Mouse (Mus musculus): ENCODE measurements around the gene Ift57. TPM values are rescaled to one million over a fixed set of nuclear protein-coding genes. Genes with fewer than 3 reads are reported as not detected.

Gene Ift57
- polyA plus RNA-seq (2012; rRNA removed) (0.62 and 2.0 TPM in 2 replicates), polyA plus RNA-seq (2014; fragmentation: Nextera tagmentation; extraction: Ambion mirVana) (1.8 and 2.7 TPM in 2 replicates)

DNA sequence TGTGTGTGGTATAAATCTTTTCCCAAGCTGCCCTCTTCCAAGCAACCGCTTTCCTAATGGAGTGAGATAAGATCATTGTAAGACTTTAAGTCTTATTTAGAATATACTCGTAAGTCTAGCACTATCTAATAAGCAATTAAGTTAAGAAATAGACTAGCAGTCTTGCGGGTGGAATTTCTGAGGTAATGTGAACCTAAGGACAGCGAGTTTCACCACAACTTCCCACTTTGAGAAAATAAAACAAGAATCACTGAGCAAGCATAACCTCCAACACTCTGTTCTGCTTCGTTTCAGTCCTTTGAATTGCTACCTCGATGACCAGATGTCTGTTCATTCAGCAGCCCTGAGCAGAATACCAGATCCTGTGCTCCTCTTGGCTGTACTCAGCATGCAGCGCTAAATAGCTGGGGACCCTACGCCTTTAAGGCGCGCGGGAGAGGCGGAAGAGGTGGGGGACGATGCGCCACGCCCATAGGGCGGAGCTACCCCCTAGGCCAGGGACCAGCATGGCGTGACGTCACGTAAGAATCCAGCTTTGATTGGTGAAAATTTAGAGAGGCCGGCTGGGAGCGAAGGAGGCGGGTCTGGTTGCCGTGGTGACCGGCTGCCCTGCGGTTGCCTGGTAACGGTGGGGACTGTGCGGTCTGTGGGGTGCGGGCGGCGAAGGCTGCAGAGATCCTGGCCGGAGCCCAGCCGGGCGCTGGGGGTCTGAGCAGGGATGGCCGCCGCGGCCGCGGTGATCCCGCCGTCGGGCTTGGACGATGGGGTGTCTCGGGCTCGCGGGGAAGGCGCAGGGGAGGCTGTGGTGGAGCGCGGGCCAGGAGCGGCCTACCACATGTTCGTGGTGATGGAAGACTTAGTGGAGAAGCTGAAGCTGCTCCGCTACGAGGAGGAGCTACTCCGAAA lies at the start of gene Ift57:
Ift57 (plus strand) TSS at position 614 of the 906 bp plus-strand sequence.
- Histone ChIP-seq H3K27ac (no peak within 1 kb of the TSS), H3K9me3 (ENCODE audit: control insufficient read depth, low read length) (no peaks in the 10 kb centered on the region), H3K27me3 (ENCODE audit: control insufficient read depth, insufficient read depth, low read length) (no peaks in the 10 kb centered on the region), H3K4me2 (ENCODE audit: low read depth) (peak within 1 kb of the TSS; percentile 94), H3K36me3 (replicated peaks; ENCODE audit: control insufficient read depth, insufficient read depth, low read depth) (no peaks in the 10 kb centered on the region), H3K9ac (replicated peaks) (peak within 1 kb of the TSS; percentile 60), H3K4me3 (ENCODE audit: insufficient read depth in 1 of 2, low read depth in 2 of 2, low read length in 2 of 2) (peak within 1 kb of the TSS; percentile 66 to 71), H3K4me1 (replicated peaks; ENCODE audit: control insufficient read depth in 2 of 2, insufficient read depth in 2 of 2, low read length in 1 of 2) (peaks cover 7 to 10% of the 10 kb centered on the region in 2 experiments)
- DNase-seq (ENCODE audit: low read depth in 3 of 3, low spot score in 3 of 3) (peak; percentile 95 to 97 (median 96)), ATAC-seq (ENCODE audit: insufficient read depth) (peak; percentile 99)
- TF ChIP-seq CTCF (IDR thresholded peaks at IDR 0.05; ENCODE audit: low read depth) (no peak), EP300 (IDR thresholded peaks at IDR 0.05; ENCODE audit: low read depth) (no peak)
- 1% methylated on average over 53 of the region's 53 CpGs for WGBS (ENCODE audit: insufficient replicate concordance)

DNA sequence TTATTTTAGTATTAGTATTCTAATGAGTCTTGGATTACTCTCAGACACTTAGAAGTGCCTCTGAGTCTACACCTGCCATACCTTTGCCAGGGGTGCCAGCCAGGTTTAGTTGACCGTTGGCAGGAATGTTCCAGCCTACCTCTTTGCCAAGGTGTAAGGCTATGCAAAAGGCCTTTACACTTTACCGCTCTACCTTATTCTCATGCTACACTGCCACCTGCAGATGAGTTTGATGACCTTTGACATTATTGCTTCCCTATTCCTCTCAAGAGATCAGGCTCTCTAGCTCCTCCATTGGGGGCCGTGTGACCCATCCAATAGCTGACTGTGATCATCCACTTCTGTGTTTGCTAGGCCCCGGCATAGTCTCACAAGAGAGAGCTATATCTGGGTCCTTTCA lies 41.9 kb upstream of the Ift57 start:
- no peaks in the 10 kb centered on the region for H3K4me1 ChIP-seq (replicated peaks; ENCODE audit: control insufficient read depth in 2 of 2, insufficient read depth in 2 of 2, low read length in 1 of 2)
- TF ChIP-seq EP300 (IDR thresholded peaks at IDR 0.05; ENCODE audit: low read depth) (no peak), CTCF (IDR thresholded peaks at IDR 0.05; ENCODE audit: low read depth) (no peak)
- H3K27me3 ChIP-seq (ENCODE audit: control insufficient read depth, insufficient read depth, low read length), result no peaks in the 10 kb centered on the region
- ATAC-seq (ENCODE audit: insufficient read depth) (no peak), DNase-seq (ENCODE audit: low read depth in 3 of 3, low spot score in 3 of 3) (no peak)
- H3K27ac ChIP-seq, result no peak overlapping the region
- H3K9me3 ChIP-seq (ENCODE audit: control insufficient read depth, low read length), result no peaks in the 10 kb centered on the region
- no peak overlapping the region for H3K9ac ChIP-seq (replicated peaks)
- H3K4me3 ChIP-seq (ENCODE audit: insufficient read depth in 1 of 2, low read depth in 2 of 2, low read length in 2 of 2), result no peak overlapping the region
- H3K4me2 ChIP-seq (ENCODE audit: low read depth), result no peak overlapping the region
- H3K36me3 ChIP-seq (replicated peaks; ENCODE audit: control insufficient read depth, insufficient read depth, low read depth), result no peaks in the 10 kb centered on the region
- WGBS (ENCODE audit: insufficient replicate concordance), result 78% methylated on average over 4 of the region's 4 CpGs

DNA sequence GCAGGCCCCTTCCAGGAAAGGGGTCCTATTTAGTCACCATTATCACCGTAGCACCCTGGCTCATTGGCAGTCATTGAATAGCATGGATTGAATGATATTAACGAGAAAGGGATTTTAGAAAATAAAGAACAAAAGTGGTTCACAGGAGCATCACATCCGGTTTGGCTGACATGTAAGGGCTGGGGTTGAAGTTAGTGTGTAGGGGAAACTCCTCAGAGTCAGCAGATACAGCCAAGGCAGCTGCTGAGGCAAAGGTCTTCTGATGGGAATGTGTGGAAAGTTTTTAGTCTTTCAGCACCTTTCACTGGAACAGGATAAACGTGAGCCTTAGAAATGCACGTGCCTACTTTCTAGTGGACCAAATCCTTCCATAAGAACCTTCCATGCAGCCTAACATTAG lies 41.0 kb upstream of the Ift57 start:
- no peaks in the 10 kb centered on the region for H3K4me1 ChIP-seq (replicated peaks; ENCODE audit: control insufficient read depth in 2 of 2, insufficient read depth in 2 of 2, low read length in 1 of 2)

DNA sequence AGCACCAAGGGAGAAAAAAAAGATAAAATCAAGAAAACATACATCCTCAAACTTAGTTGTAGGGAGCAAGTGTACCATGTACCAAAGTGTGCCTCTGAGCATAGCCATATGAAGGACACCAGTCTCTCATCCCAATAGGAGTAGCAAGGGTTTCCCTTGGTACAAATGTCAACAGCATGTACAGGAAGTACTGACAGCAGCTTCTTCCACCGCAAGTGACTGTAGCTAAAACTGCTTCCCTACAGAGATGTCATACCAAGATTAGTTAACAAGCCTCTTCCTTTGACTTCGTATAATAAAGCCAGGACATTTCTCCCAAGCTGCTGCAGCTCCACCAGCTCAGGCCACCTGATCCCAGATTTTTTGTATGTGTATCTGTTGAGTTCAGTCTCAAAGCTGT lies 39.9 kb upstream of the Ift57 start:
- Histone ChIP-seq H3K4me1 (replicated peaks; ENCODE audit: control insufficient read depth in 2 of 2, insufficient read depth in 2 of 2, low read length in 1 of 2) (no peaks in the 10 kb centered on the region), H3K27me3 (ENCODE audit: control insufficient read depth, insufficient read depth, low read length) (no peaks in the 10 kb centered on the region), H3K9ac (replicated peaks) (no peak overlapping the region), H3K27ac (no peak overlapping the region), H3K4me2 (ENCODE audit: low read depth) (no peak overlapping the region), H3K9me3 (ENCODE audit: control insufficient read depth, low read length) (no peaks in the 10 kb centered on the region), H3K4me3 (ENCODE audit: insufficient read depth in 1 of 2, low read depth in 2 of 2, low read length in 2 of 2) (no peak overlapping the region), H3K36me3 (replicated peaks; ENCODE audit: control insufficient read depth, insufficient read depth, low read depth) (no peaks in the 10 kb centered on the region)
- DNase-seq (ENCODE audit: low read depth in 3 of 3, low spot score in 3 of 3) (no peak), ATAC-seq (ENCODE audit: insufficient read depth) (no peak)
- 5% methylated on average over 2 of the region's 2 CpGs for WGBS (ENCODE audit: insufficient replicate concordance)
- TF ChIP-seq EP300 (IDR thresholded peaks at IDR 0.05; ENCODE audit: low read depth) (no peak), CTCF (IDR thresholded peaks at IDR 0.05; ENCODE audit: low read depth) (no peak)

More for the DNA sequence above, 41.0 kb upstream of the Ift57 start:
- Histone ChIP-seq H3K36me3 (replicated peaks; ENCODE audit: control insufficient read depth, insufficient read depth, low read depth) (no peaks in the 10 kb centered on the region), H3K9me3 (ENCODE audit: control insufficient read depth, low read length) (no peaks in the 10 kb centered on the region), H3K4me3 (ENCODE audit: insufficient read depth in 1 of 2, low read depth in 2 of 2, low read length in 2 of 2) (no peak overlapping the region), H3K27ac (no peak overlapping the region), H3K4me2 (ENCODE audit: low read depth) (no peak overlapping the region), H3K9ac (replicated peaks) (no peak overlapping the region), H3K27me3 (ENCODE audit: control insufficient read depth, insufficient read depth, low read length) (no peaks in the 10 kb centered on the region)
- DNase-seq (ENCODE audit: low read depth in 3 of 3, low spot score in 3 of 3) (no peak), ATAC-seq (ENCODE audit: insufficient read depth) (no peak)
- TF ChIP-seq EP300 (IDR thresholded peaks at IDR 0.05; ENCODE audit: low read depth) (no peak), CTCF (IDR thresholded peaks at IDR 0.05; ENCODE audit: low read depth) (no peak)
- WGBS (ENCODE audit: insufficient replicate concordance), result 57% methylated on average over 5 of the region's 5 CpGs

DNA sequence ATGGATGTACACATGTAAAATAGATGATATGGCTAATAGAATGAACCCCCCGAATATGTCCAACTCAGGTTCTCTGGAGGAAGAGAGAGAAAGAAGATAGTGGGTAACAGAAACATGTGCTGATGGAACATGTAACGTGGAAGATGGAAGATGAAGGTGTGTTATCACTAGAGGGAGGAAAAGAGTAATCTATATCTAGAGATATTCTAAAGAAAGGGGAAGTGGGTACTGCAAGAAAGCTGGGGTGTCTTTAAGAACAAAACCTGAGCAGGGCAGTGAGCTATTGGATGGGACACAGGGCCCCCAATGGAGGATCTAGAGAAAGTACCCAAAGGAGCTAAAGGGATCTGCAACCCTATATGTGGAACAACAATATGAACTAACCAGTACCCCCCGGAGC lies 38.9 kb upstream of the Ift57 start:
- DNase-seq (ENCODE audit: low read depth in 3 of 3, low spot score in 3 of 3) (no peak), ATAC-seq (ENCODE audit: insufficient read depth) (no peak)
- Histone ChIP-seq H3K9me3 (ENCODE audit: control insufficient read depth, low read length) (no peaks in the 10 kb centered on the region), H3K36me3 (replicated peaks; ENCODE audit: control insufficient read depth, insufficient read depth, low read depth) (no peaks in the 10 kb centered on the region), H3K4me2 (ENCODE audit: low read depth) (no peak overlapping the region), H3K4me3 (ENCODE audit: insufficient read depth in 1 of 2, low read depth in 2 of 2, low read length in 2 of 2) (no peak overlapping the region), H3K27me3 (ENCODE audit: control insufficient read depth, insufficient read depth, low read length) (no peaks in the 10 kb centered on the region), H3K27ac (no peak overlapping the region), H3K4me1 (replicated peaks; ENCODE audit: control insufficient read depth in 2 of 2, insufficient read depth in 2 of 2, low read length in 1 of 2) (no peaks in the 10 kb centered on the region), H3K9ac (replicated peaks) (no peak overlapping the region)
- WGBS (ENCODE audit: insufficient replicate concordance), result 55% methylated on average over 3 of the region's 3 CpGs
- TF ChIP-seq CTCF (IDR thresholded peaks at IDR 0.05; ENCODE audit: low read depth) (no peak), EP300 (IDR thresholded peaks at IDR 0.05; ENCODE audit: low read depth) (no peak)

All from liver, embryonic 14.5 days (tissue).